Mouse (Mus musculus): ENCODE measurements around the gene Pde6h.

Gene Pde6h

GRCm38 (mm10) chr6:136906937-136907293 is 16.7 kb upstream of the Pde6h start:
- in situ Hi-C loops (cut with MboI, MseI): no loop called here

- in situ Hi-C loops (cut with MboI, MseI): no loop called here
Observed at GRCm38 (mm10) chr6:136910247-136910890, 13.3 kb upstream of the Pde6h start.

- in situ Hi-C loops (cut with MboI, MseI): no loop called here
Observed at GRCm38 (mm10) chr6:136912751-136913265, 10.8 kb upstream of the Pde6h start.

GRCm38 (mm10) chr6:136913384-136914126 is 10.1 kb upstream of the Pde6h start:
- in situ Hi-C loops (cut with MboI, MseI): no loop called here

GRCm38 (mm10) chr6:136914234-136914633 is 9.4 kb upstream of the Pde6h start:
- in situ Hi-C loops (cut with MboI, MseI): no loop called here

- in situ Hi-C loops (cut with MboI, MseI): no loop called here
Observed at GRCm38 (mm10) chr6:136915721-136916395, 7.8 kb upstream of the Pde6h start.

GRCm38 (mm10) chr6:136917885-136918284 is 5.7 kb upstream of the Pde6h start:
- in situ Hi-C loops (cut with MboI, MseI): no loop called here

- in situ Hi-C loops (cut with MboI, MseI): loop anchor here (10.0 kb wide), 1 partner anchor 66 kb away; the partner anchor contains the start of gene Art4
Observed at GRCm38 (mm10) chr6:136920320-136921257, 3.0 kb upstream of the Pde6h start.

- in situ Hi-C loops (cut with MboI, MseI): loop anchor here (10.0 kb wide), 1 partner anchor 67 kb away; the partner anchor contains the start of gene Art4
Observed at GRCm38 (mm10) chr6:136921601-136922000, 2.0 kb upstream of the Pde6h start.

- in situ Hi-C loops (cut with MboI, MseI): loop anchor here (10.0 kb wide), 1 partner anchor 67 kb away; the partner anchor contains the start of gene Art4
Observed at GRCm38 (mm10) chr6:136922080-136922479, 1.6 kb upstream of the Pde6h start, which contains the start of gene Erp27. TSS of gene Erp27 (minus strand) at chr6:136922180.

- in situ Hi-C loops (cut with MboI, MseI): loop anchor here (10.0 kb wide), 1 partner anchor 68 kb away; the partner anchor contains the start of gene Art4
Observed at GRCm38 (mm10) chr6:136922871-136923270, 761 bp upstream of the Pde6h start.

GRCm38 (mm10) chr6:136925049-136925448 is 1.4 kb downstream of the Pde6h start:
- in situ Hi-C loops (cut with MboI, MseI): loop anchor here (10.0 kb wide), 1 partner anchor 70 kb away; the partner anchor contains the start of gene Art4

- in situ Hi-C loops (cut with MboI, MseI): loop anchor here (10.0 kb wide), 1 partner anchor 73 kb away; the partner anchor contains the start of gene Art4
Observed at GRCm38 (mm10) chr6:136927626-136928025, 4.0 kb downstream of the Pde6h start.

GRCm38 (mm10) chr6:136930677-136931076 is 7.0 kb downstream of the Pde6h start:
- in situ Hi-C loops (cut with MboI, MseI): loop anchor here (5.0 kb wide), 2 partner anchors 37 to 118 kb away; no protein-coding TSS in a partner anchor

GRCm38 (mm10) chr6:136931246-136931645 is 7.6 kb downstream of the Pde6h start:
- in situ Hi-C loops (cut with MboI, MseI): loop anchor here (5.0 kb wide), 2 partner anchors 36 to 119 kb away; no protein-coding TSS in a partner anchor

GRCm38 (mm10) chr6:136934068-136934467 is 10.4 kb downstream of the Pde6h start:
- in situ Hi-C loops (cut with MboI, MseI): loop anchor here (5.0 kb wide), 2 partner anchors 33 to 122 kb away; no protein-coding TSS in a partner anchor

- in situ Hi-C loops (cut with MboI, MseI): no loop called here
Observed at GRCm38 (mm10) chr6:136935233-136935632, 11.6 kb downstream of the Pde6h start.

GRCm38 (mm10) chr6:136936361-136936760 is 12.7 kb downstream of the Pde6h start:
- in situ Hi-C loops (cut with MboI, MseI): no loop called here

GRCm38 (mm10) chr6:136937117-136937516 is 13.5 kb downstream of the Pde6h start:
- in situ Hi-C loops (cut with MboI, MseI): no loop called here

GRCm38 (mm10) chr6:136938331-136939126 is 14.9 kb downstream of the Pde6h start:
- in situ Hi-C loops (cut with MboI, MseI): no loop called here

Measured in T-helper 2 cell (primary cell).